Mouse (Mus musculus): ENCODE data around the gene Pdlim4. TPM values are rescaled to one million over a fixed set of nuclear protein-coding genes. Genes with fewer than 3 reads are reported as not detected.

The Pdlim4 gene
- polyA plus RNA-seq, 1 experiment, result not detected

DNA sequence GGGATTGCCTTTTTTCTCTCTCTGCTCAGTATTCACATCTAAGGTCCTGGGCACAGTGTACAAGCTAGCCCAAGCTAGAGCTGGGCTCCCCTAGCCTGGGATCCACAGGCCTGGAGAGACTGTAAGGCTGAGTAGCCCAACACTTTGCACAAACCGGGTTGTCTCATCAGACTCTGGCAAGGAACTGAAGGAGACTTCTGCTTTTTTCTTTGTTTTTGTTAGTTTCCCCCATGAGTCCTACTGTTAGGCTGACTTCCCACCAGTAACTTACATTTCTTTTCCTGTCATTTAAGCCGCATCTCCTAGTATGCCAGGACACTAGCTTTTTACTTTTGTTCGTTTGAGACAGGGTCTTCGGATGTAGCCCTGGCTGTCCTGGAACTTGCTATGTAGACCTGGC, 39.8 kb downstream of the Pdlim4 start:
- peaks cover 15% of the 10 kb centered on the region for H3K4me1 ChIP-seq (ENCODE audit: control insufficient read depth, insufficient read depth, low read length)
- no peak for TF ChIP-seq CTCF (IDR thresholded peaks at IDR 0.05; ENCODE audit: insufficient read depth, low read depth, low read length)
- no peak for TF ChIP-seq POLR2A (IDR thresholded peaks at IDR 0.05; ENCODE audit: insufficient read depth, low read depth, low read length)
- H3K27ac ChIP-seq (ENCODE audit: insufficient read depth, low read depth, low read length), result no peak overlapping the region
- WGBS, result 86% methylated on average over 4 of the region's 4 CpGs
- H3K4me3 ChIP-seq (ENCODE audit: insufficient read depth, low read depth, low read length), result no peak overlapping the region

DNA sequence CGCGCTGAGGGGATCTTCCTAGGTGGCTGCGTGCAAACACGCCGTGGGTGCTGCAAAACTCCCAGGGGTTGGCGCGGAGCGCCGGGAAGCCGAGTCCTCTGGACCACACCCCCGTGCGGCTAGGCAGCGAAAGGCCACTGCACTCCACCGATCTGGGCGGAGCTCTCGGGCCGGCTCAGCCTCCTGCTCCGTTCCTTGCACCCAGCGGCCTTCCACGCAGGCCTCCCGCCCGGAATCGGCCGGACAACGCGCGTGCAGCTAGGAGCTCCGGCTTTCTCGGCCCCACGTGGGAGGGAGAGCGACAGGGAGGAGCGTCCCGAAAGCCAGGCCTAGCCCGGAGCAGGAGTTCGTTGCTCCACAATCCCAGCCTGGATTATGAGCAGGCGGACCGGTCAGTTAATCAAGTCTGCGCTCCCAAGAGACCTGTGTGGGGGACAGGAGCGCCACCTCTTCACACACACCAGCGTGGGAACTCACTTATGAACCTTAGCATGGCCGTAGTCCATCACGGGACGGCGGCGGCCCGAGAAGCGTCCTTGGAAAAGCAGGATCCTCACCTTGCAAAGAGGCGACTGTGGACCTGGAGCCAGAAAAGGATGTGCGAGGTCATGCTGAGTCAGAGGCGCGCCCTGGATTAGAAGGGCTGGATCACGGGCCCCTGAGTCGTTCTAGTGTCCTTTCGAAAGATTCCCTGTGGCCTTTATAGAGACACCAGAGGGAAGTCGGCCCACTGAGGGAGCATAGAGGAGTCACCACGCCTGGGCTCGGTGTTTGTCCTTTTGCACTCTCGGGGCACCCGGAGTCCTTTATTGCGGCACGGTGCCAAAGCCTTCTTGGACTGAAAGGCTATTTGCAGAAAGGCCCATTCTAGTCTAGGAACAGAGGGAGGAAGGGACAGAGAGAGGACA, 40.5 kb downstream of the Pdlim4 start, which contains the start of gene Slc22a4:
Gene Slc22a4, minus strand, starts transcription at position 47 of the 908 bp plus-strand sequence.
- 8% methylated on average over 61 of the region's 61 CpGs for WGBS
- peak within 1 kb of the TSS; percentile 52 for H3K4me3 ChIP-seq (ENCODE audit: insufficient read depth, low read depth, low read length)
- H3K4me1 ChIP-seq (ENCODE audit: control insufficient read depth, insufficient read depth, low read length), result peaks cover 15% of the 10 kb centered on the region
- TF ChIP-seq POLR2A (IDR thresholded peaks at IDR 0.05; ENCODE audit: insufficient read depth, low read depth, low read length) (no peak), CTCF (IDR thresholded peaks at IDR 0.05; ENCODE audit: insufficient read depth, low read depth, low read length) (no peak)
- no peak within 1 kb of the TSS for H3K27ac ChIP-seq (ENCODE audit: insufficient read depth, low read depth, low read length)

DNA sequence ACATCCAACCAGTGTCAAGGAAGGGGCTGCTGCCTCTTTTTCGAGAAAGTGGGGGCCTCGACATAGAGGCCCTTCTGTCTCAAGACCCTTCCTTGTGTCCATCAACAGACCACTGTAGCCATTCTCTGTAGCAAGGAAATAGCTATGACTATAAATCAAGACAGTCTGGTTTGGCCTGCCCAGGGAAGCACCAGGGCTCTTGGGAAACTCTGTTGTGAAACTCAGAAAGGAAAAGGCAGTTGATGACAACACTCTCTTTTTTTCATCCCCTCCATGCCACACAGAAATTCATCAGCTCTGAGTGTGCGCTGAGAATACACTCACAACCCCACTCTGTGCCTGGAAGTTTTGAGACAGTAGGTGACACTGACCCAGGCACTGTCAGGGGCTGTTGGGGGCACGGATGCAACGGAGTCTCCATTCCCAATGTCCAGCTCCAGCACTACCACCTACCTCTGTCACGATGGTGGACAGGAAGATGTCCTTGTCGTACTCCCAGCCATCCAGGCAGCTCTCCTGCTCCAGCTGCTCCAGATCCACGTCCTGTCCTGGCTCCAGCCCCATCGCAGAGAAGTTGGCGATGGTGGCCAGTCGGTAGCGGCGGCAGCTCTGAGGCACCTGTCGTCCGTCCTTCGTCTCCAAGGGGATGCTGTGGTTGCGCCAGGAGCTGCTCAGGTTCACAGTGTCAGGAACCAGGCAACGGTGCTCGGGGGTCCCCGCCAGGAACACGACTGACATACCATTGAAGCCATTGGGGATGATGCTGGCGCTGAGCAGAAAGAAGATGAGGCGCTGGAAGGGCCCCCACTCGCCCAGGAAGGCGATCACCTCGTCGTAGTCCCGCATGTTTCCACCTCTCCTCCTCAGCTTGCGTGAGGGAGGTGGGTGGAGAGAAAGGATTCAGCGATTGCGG, 41.4 kb downstream of the Pdlim4 start:
- no peak overlapping the region for H3K27ac ChIP-seq (ENCODE audit: insufficient read depth, low read depth, low read length)
- H3K4me1 ChIP-seq (ENCODE audit: control insufficient read depth, insufficient read depth, low read length), result peaks cover 15% of the 10 kb centered on the region
- TF ChIP-seq CTCF (IDR thresholded peaks at IDR 0.05; ENCODE audit: insufficient read depth, low read depth, low read length), result no peak
- TF ChIP-seq POLR2A (IDR thresholded peaks at IDR 0.05; ENCODE audit: insufficient read depth, low read depth, low read length), result no peak
- 28% methylated on average over 31 of the region's 31 CpGs for WGBS
- peak overlapping the region; percentile 52 for H3K4me3 ChIP-seq (ENCODE audit: insufficient read depth, low read depth, low read length)

DNA sequence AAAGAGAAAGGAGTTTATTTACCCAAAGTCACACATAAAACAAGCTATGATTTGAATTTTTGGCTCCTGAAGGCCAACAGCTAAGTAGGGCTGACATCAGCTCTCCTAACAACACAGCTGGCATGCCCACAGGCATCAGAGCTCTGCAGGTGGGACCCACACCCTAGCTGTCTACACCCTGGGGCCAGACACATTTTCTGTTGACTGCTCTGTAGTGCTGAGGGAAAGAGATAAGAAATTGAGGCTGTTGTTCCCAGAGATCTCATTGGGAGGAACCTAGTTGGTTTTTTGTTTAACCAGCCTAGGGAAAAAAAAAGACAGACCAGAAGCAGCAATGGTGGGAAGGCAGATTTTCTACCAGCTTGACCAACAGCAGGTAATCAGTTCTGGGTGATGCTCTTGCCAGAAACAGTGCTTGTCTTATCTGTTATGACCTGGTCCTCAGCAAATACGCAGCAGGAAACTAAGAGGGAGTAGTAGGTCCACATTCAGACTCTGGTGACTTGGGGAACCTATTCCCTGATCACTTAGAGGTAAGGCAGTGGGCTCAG, 42.2 kb downstream of the Pdlim4 start:
- Histone ChIP-seq H3K4me3 (ENCODE audit: insufficient read depth, low read depth, low read length) (no peak overlapping the region), H3K4me1 (ENCODE audit: control insufficient read depth, insufficient read depth, low read length) (peaks cover 15% of the 10 kb centered on the region), H3K27ac (ENCODE audit: insufficient read depth, low read depth, low read length) (no peak overlapping the region)
- 97% methylated on average over 1 of the region's 1 CpGs for WGBS
- TF ChIP-seq CTCF (IDR thresholded peaks at IDR 0.05; ENCODE audit: insufficient read depth, low read depth, low read length), result no peak
- no peak for TF ChIP-seq POLR2A (IDR thresholded peaks at IDR 0.05; ENCODE audit: insufficient read depth, low read depth, low read length)

DNA sequence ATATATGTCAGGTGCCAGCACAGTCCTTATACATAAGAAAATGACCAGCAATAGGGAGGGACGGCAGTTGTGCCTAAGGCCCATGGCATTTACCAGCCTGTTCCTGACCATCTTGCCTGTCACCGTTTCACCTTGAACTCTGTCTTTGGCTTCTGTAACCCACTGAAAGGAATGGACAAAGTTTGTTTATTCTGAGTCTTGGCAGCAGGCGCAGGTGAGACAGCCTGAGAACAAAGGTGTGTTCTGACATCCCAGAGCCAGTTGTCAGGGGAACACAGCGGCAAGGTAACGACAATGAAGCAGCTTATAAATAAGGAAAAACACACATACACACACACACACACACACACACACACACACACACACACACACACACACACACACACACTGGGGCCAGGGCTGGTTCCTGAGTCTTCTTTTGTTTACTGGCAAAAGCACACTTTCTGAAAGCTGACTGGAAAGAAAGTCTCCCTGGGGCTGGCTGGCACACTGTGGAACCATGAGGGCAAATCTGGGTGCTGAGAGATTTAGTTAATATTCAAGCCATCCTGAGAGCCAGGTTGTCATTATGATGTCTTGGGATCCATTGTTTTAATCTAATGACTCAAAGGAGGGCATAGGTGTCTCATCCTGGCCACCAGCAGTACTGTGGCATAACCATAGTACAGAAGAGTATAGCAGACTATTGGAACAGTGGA, 47.3 kb downstream of the Pdlim4 start:
- WGBS, result 85% methylated on average over 5 of the region's 5 CpGs

DNA sequence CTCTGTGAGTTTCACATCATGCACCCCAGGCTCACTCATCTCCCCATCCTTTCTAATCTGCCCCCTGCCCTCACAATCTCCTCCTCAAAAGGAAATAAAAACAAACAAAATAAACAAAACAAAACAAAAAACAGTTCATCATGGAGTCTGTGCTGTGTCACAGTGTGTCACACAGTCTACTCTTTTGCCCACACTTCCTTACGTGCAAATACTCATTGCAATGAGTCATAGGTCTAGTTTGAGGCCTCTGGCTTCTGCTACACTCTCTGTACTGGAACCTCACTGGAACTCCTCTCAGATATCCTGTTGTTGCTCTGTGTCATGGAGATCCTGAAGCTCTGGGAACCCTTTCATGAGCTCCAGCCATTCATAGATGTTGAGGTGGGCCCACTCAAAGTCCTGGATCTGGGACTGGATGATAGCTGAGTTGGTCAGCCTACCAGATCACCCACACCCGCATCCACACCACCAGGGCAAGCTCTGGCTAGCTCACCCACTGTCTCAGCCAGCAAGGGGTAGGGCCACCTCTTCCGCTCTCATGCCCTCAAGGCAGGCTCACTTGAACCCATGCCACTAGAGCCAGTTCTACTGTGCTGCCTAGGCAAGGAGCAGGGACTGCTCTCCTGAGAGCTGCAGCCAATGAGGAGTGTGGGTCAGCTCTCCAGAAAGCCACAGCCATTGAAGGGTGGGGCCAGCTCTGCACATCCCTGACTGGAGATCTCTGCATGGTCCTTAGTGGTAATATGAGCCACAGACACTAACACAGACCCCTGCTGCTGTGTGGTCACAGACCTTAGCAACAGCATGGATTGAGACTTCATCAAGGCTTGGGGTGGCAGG, 49.7 kb downstream of the Pdlim4 start:
- no peak overlapping the region for H3K4me3 ChIP-seq (ENCODE audit: insufficient read depth, low read depth, low read length)
- no peak overlapping the region for H3K27ac ChIP-seq (ENCODE audit: insufficient read depth, low read depth, low read length)
- TF ChIP-seq POLR2A (IDR thresholded peaks at IDR 0.05; ENCODE audit: insufficient read depth, low read depth, low read length), result no peak
- no peak for TF ChIP-seq CTCF (IDR thresholded peaks at IDR 0.05; ENCODE audit: insufficient read depth, low read depth, low read length)
- WGBS, result 72% methylated on average over 3 of the region's 3 CpGs
- peaks cover 4% of the 10 kb centered on the region; the same call in 1 of the 2 replicates for H3K4me1 ChIP-seq (ENCODE audit: control insufficient read depth, insufficient read depth, low read length)

More for the DNA sequence above, 47.3 kb downstream of the Pdlim4 start:
- Histone ChIP-seq H3K4me1 (ENCODE audit: control insufficient read depth, insufficient read depth, low read length) (peaks cover 4% of the 10 kb centered on the region; the same call in 1 of the 2 replicates), H3K4me3 (ENCODE audit: insufficient read depth, low read depth, low read length) (no peak overlapping the region), H3K27ac (ENCODE audit: insufficient read depth, low read depth, low read length) (no peak overlapping the region)
- TF ChIP-seq POLR2A (IDR thresholded peaks at IDR 0.05; ENCODE audit: insufficient read depth, low read depth, low read length), result no peak
- no peak for TF ChIP-seq CTCF (IDR thresholded peaks at IDR 0.05; ENCODE audit: insufficient read depth, low read depth, low read length)

DNA sequence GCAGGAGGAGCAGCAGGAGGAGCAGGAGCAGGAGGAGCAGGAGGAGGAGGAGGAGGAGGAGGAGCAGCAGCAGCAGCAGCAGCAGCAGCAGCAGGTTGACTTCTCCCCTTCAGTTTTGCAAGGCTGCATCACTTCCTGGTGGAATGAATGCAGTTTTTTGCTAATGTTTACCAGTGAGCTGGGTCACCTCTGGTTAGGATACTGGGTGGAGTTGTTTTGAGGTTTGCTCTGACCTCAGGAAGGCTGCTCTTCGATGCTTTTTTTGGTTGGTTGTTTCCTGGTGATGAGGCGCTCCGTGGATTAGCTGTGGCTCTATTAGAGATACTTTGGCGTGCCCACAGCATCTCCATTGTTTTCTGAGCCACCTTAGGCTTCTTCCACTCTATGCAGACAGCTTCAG, 51.2 kb downstream of the Pdlim4 start:
- no peak overlapping the region for H3K4me3 ChIP-seq (ENCODE audit: insufficient read depth, low read depth, low read length)
- H3K27ac ChIP-seq (ENCODE audit: insufficient read depth, low read depth, low read length), result no peak overlapping the region
- WGBS, result 73% methylated on average over 4 of the region's 4 CpGs
- H3K4me1 ChIP-seq (ENCODE audit: control insufficient read depth, insufficient read depth, low read length), result peaks cover 4% of the 10 kb centered on the region; the same call in 1 of the 2 replicates
- TF ChIP-seq POLR2A (IDR thresholded peaks at IDR 0.05; ENCODE audit: insufficient read depth, low read depth, low read length) (no peak), CTCF (IDR thresholded peaks at IDR 0.05; ENCODE audit: insufficient read depth, low read depth, low read length) (no peak)
